8 mouse cellular contexts compared by ENCODE assay signal in genomic region chr13:63239877-63240671, GRCm38 (mm10).
A peak's percentile ranks its signal among the peaks of the same experiment; 100 is the strongest.
DNase-seq lines count a peak whose midpoint lies in the region; ATAC-seq lines count a peak whose summit lies in the region.

No protein-coding gene starts in this region.

- peaks cover 38% of the 10 kb centered on the region for H3K4me1 ChIP-seq in hindbrain, embryonic 15.5 days (replicated peaks)

- no peaks in the 10 kb centered on the region for H3K27me3 ChIP-seq in hindbrain, embryonic 15.5 days

- H3K9ac ChIP-seq in hindbrain, embryonic 15.5 days = peak overlapping the region; percentile 72

- peak; percentile 83 for DNase-seq in Muller cell, postnatal 12 days (ENCODE audit: inconsistent ontology term)
- DNase-seq in cerebellum, adult 8-10 months = peak; percentile 79
- DNase-seq in left cerebral cortex, adult 8-10 months (ENCODE audit: low spot score in 2 of 2) = peak; percentile 59 to 65
- DNase-seq in right cerebral cortex, postnatal 10 days (ENCODE audit: low spot score in 2 of 2) = peak; percentile 68 to 78
- DNase-seq in urinary bladder, postnatal 14 days (ENCODE audit: low spot score) = peak; percentile 91

- H3K27ac ChIP-seq in hindbrain, embryonic 15.5 days (replicated peaks) = peak overlapping the region; percentile 84

- peak overlapping the region; percentile 74 for H3K4me3 ChIP-seq in hindbrain, embryonic 15.5 days

- H3K36me3 ChIP-seq in hindbrain, embryonic 15.5 days = no peaks in the 10 kb centered on the region

- peak overlapping the region; percentile 80 for H3K4me2 ChIP-seq in hindbrain, embryonic 15.5 days

- WGBS in hindbrain, embryonic 15.5 days = under 1% methylated on average over 33 of the region's 51 CpGs

- H3K9me3 ChIP-seq in hindbrain, embryonic 15.5 days = no peaks in the 10 kb centered on the region

- ATAC-seq in frontal cortex, adult (ENCODE audit: low TSS enrichment) = peak; percentile 38
- ATAC-seq in hindbrain, embryonic 15.5 days (ENCODE audit: low FRiP score, low read depth) = peak; percentile 85
- ATAC-seq in megakaryocyte progenitor cell, adult 5-6 weeks (replicated peaks; ENCODE audit: poor library complexity) = peak; percentile 71

Comparison
In these comparisons a context has a peak if more than half of its experiments do, and no peak if none do; other contexts are left out.
1. Peak in every context shown above with its lines: DNase-seq, ATAC-seq, H3K4me3 ChIP-seq and H3K27ac ChIP-seq.